Mouse (Mus musculus) thymus, adult 2 months (tissue): ENCODE data around the gene Prr15l.

ENCODE experiments used
- CTCF ChIP-seq: fragments of 200-500 bp; IDR thresholded peaks from 2 replicates; pipeline ENCODE4 v1.5.1; 2012; ENCODE audit warnings: mild to moderate bottlenecking, control low read depth, low read length, moderate library complexity, borderline replicate concordance; ENCODE audit not compliant: control insufficient read depth, poor library complexity, insufficient read depth; ENCODE audit errors: extremely low read depth
- POLR2A ChIP-seq: fragments of 200-500 bp; IDR thresholded peaks from 2 replicates; pipeline ENCODE4 v1.6.1; 2012; ENCODE audit warnings: mild to moderate bottlenecking, low read length, control low read depth, moderate library complexity; ENCODE audit not compliant: control insufficient read depth, poor library complexity, insufficient read depth; ENCODE audit errors: extremely low read depth

DNA sequence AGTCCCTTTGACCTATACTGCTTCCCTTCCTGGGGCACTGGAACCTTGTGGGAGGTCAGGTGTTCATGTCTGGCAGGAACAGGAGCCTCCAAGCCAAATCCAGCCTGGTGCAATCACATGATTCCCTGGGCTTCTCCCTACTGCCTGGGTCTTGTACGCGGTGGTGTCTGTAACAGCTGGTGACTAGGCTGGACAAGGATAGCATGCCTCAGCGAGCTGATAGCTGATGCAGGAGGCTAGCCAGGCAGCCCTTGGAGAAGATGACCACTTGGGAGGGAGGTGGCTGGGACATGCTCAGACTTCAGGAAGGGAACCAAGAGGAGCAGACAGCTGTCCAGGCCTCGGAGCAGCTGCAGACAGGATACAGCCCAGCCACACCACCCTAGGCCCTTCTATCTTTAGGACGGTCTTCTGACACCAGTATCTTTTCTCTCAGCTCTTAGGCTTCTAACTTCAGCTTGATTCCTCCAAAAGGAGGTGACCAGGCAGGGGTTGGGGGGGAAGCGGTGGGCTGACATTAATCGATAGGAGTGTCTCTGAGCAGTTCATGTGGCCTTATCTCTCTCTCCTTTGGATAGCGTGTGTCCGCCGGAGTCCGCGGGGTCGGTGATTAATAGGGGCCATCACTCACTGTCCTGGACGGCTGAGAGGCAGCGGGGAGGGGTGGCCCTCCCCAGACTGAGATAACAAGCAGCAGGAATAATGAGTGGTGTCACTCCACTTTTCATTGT, 21.3 kb upstream of the Prr15l start:
- no peak for TF ChIP-seq CTCF
- no peak for TF ChIP-seq POLR2A
